Mouse (Mus musculus) lung, adult 2 months (tissue): ENCODE measurements around the gene Rhbdf2. TPM values are rescaled to one million over a fixed set of nuclear protein-coding genes. Genes with fewer than 3 reads are reported as not detected.

Source experiments
- DNase-seq: peaks from one replicate; pipeline ENCODE4 v3.0.0; 2022
- H3K4me1 ChIP-seq: fragments of 200-500 bp; 2 replicates; pipeline ENCODE4 v1.6.1; 2011; ENCODE audit warnings: low read length; ENCODE audit not compliant: control insufficient read depth, insufficient read depth
- H3K4me3 ChIP-seq: fragments of 200-500 bp; replicated peaks from 2 replicates; pipeline ENCODE3; 2011; ENCODE audit warnings: low read depth, mild to moderate bottlenecking, control low read depth, low read length; ENCODE audit errors: extremely low read depth
- CTCF ChIP-seq: fragments of 200-500 bp; IDR thresholded peaks from 2 replicates; pipeline ENCODE4 v1.5.1; 2011; ENCODE audit warnings: mild to moderate bottlenecking, low read length, control low read depth; ENCODE audit not compliant: insufficient read depth
- POLR2A ChIP-seq: fragments of 200-500 bp; IDR thresholded peaks from 2 replicates; pipeline ENCODE4 v1.6.1; 2011; ENCODE audit warnings: low read depth, mild to moderate bottlenecking, control low read depth, low read length, borderline replicate concordance; ENCODE audit errors: extremely low read depth
- WGBS: fragments of 180-500 bp; shearing (Covaris S2); methylation state at CpG from one replicate; pipeline ENCODE4 v1.1.7; 2018; 5-methylcytosine and 5-hydroxymethylcytosine counted together
- polyA plus RNA-seq: library from polyadenylated mRNA; depleted of rRNA; stranded (reverse); fragments of >200 nt; gene quantifications from 2 replicates; pipeline ENCODE4 v1.2.3, GENCODE M21; 2012

The Rhbdf2 gene
- polyA plus RNA-seq, 1 experiment, result 82.2 TPM

DNA sequence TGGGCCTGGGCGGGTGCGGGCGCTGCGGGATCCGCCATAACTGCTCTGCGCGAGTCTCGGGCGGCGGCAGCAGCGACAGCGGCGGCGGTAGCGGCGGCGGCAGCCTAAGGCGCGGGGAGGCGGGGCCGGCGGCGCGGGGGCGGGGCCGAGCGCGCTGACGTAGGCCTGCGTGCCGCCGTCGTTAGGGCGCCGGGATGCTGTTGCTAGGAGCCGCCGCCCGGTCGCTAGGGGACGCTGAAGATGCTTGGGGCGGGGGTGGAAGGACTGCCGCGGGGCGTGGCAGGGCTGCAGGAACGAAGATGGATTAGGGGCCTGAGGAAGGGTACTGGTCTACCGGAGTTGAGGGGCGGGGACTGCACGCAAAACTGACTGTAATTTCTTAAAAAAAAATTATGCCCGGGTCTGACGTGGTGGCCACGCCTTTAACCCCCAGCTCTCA, 45.4 kb downstream of the Rhbdf2 start, which contains the start of gene Ube2o:
TSS of gene Ube2o (minus strand) at position 72 of the 439 bp plus-strand sequence.
- no peaks in the 10 kb centered on the region for H3K4me1 ChIP-seq
- WGBS, result under 1% methylated on average over 46 of the region's 51 CpGs
- peak within 1 kb of the TSS; percentile 79 for H3K4me3 ChIP-seq
- TF ChIP-seq POLR2A, result peak; percentile 14; the same call in 1 of the 2 replicates
- TF ChIP-seq CTCF, result no peak
- peak; percentile 79 for DNase-seq

DNA sequence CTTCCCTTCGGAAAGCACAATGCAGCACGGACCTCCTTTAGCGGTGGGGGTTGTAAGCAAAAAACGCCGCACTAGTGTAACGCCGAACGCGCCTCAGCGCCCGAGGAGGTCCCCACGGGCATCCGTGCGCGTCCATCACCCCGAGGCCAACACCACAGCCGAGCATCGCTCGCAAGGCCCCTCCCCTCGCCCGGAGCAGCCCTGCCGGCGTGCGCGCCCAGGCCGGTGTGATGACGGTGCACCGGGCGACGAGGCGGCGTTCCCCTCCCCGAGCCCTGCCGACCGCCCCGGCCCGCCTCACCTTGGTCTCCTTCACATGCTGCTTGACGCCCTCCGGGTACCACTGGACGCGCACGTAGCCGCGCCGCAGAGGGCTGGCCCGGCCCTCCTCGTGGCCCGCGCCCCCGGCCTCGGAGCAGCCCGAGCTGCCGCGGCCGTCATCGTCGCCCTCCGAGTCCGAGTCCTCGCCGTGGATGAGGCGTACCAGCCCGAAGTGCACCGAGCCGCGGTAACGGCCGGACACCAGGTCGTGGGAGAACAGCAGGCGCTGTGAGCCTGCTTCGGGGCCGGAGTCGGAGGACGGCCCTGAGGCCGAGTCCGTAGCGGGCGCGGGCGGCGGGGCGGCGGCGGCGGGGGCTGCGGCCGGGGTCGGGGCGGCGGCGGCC, 46.0 kb downstream of the Rhbdf2 start:
- WGBS, result 2% methylated on average over 90 of the region's 91 CpGs
- Histone ChIP-seq H3K4me3 (peak overlapping the region; percentile 79), H3K4me1 (no peaks in the 10 kb centered on the region)
- DNase-seq, result peak; percentile 64
- TF ChIP-seq CTCF, result no peak
- TF ChIP-seq POLR2A, result no peak

DNA sequence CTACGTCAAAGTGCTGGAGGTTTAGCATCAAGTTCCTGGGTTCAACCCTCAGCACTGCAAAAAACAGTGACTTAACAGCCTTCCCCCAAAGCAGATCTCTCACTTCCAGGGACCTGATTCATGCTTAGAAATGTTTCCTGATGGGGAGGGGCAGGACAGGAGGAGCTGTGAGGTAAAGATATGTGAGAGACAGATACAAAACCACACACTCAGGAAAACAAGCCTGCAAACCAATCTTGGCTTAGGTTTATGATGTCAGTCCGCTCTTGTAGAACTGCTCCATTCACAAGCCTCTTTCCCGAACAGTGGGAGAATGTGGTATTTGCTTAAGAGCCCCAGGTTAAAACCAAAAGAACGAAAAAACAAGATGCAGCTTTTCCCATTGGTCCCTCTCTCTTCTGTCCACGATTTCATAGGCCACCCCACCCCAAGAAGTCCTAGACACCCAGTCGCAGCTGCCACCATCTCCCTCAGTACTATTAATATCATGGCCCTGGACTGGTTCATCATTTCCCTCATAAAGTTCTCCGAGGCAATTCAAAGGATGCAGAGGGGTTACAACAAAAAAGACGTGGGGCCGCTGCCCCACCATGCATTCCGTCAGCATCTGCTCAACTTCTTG, 46.7 kb downstream of the Rhbdf2 start:
- Histone ChIP-seq H3K4me3 (peak overlapping the region; percentile 79), H3K4me1 (peaks cover 4% of the 10 kb centered on the region; the same call in 1 of the 2 replicates)
- 32% methylated on average over 10 of the region's 10 CpGs for WGBS
- TF ChIP-seq CTCF, result no peak
- DNase-seq, result no peak

DNA sequence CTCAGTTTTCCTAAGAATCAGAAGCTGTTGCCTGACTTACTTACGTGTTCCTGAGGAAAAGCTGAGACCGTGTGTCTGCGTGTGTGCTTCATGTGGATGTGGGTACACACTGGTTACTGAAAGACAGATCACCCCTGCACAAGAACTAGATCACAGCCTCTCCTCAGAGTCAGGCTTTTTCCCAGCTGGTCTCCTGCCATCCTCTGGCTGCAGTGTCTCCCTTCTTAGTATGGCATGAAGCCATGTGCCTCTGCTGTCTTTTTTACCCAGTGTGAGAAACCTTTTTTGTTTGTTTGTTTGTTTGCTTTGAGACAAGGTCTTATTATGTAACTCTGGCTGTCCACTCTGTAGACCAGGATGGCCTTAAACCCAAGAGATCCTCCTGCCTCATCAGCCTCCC, 47.5 kb downstream of the Rhbdf2 start:
- TF ChIP-seq CTCF, result no peak
- TF ChIP-seq POLR2A, result no peak
- no peak for DNase-seq
- no peak overlapping the region for H3K4me3 ChIP-seq
- 89% methylated on average over 3 of the region's 3 CpGs for WGBS
- H3K4me1 ChIP-seq, result peaks cover 4% of the 10 kb centered on the region; the same call in 1 of the 2 replicates

DNA sequence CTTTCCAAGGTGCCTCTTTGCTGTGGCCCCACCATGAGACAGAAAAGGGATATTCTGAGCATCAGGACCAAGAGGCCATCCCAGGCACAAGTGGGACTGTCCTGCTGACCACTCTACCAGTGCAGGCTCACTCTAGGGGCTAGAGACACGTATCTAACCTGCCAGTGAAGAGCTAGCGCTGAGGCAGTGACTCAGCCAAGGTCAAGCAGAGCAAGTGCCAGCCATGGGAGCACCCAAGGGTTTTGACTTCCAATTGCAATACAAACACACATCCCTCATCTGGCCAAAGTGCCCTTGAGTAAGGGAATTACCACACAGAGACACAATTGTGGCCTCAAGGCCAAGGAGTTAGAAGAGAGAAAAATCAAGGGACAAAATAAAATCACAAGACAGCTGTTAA, 51.4 kb downstream of the Rhbdf2 start:
- no peak overlapping the region for H3K4me3 ChIP-seq
- DNase-seq, result no peak
- WGBS, result 81% methylated on average over 2 of the region's 2 CpGs
- TF ChIP-seq POLR2A (no peak), CTCF (no peak)
- peaks cover 4% of the 10 kb centered on the region for H3K4me1 ChIP-seq

DNA sequence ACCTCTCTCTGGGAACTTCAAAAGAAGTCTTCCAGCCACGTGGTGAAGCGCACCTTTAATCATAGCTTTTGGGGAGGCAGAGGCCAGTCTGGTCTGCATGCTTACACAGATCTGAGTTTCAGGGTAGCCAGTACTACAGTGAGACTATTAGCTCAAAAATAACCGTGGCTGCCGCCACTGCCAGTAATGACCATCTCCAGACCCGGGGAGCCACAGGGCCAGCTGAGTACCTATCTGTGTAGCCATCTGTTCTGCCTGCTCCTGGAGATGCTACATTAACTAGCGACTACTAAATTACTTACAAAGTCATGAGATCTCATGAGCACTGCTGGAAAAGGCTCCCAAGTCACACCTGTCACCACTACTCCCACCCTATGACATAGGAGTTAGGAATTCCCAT, 51.8 kb downstream of the Rhbdf2 start:
- Histone ChIP-seq H3K4me1 (peaks cover 4% of the 10 kb centered on the region), H3K4me3 (no peak overlapping the region)
- 80% methylated on average over 6 of the region's 6 CpGs for WGBS
- TF ChIP-seq POLR2A (no peak), CTCF (no peak)
- no peak for DNase-seq

DNA sequence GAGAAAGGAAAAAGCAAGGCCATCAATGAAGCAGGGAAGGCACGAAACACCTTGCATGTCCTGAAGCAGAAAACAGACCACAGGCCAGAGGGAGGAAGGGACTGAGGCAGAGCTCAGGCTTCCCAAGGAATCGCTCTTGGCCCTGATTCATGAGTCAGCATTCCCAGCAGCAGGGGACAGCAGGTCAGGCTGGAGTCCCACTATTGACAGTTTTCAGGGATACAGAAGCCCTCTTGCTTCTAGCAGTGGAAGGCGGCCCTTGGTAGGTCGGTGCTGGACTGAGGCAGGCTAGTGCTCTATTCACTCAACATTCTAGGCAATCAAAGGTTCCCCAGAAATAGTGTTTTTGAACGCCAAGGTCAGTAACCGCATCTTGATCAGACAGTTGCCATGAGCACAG, 52.3 kb downstream of the Rhbdf2 start:
- DNase-seq, result no peak
- 79% methylated on average over 6 of the region's 6 CpGs for WGBS
- TF ChIP-seq CTCF, result no peak

DNA sequence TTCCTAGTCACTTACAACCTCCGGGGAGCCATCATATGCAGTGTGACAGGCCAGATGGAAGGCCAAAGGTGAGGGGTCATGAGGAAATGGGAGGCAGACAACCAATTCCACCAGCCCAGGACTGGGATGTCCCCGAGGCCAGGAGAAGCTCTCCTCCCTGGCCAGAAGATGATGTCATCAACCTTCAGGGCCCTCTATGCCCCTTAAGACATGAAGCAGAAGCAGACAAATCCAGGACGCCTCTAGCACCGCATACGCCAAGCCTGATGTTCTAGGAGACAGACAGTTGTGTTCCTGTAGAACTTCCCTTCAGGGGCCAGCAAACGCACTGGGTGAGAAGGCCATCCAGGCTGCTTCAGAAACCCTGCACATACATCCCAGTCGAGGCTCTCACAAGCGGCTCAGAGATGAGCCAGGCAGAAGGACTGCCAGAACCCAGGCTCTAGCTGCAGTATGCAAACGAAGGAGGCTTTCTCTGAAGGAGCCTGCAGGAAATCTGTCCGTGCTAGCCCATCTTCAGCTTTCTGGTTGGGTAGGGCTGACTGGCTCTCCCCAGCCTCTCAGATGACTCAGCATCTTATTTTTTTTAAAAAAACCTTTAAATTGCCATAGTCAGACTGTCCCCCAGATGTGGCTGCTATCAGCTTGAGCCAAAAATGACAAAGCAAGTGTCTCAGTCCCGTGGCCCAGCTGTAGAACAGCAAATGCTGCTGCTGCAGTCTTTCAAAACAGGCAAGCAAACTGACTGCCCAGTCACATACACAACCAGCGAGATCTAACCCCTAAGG, 53.9 kb downstream of the Rhbdf2 start:
- no peak for DNase-seq
- Histone ChIP-seq H3K4me3 (no peak overlapping the region), H3K4me1 (peaks cover 4% of the 10 kb centered on the region)
- 55% methylated on average over 12 of the region's 12 CpGs for WGBS
- TF ChIP-seq CTCF, result no peak
- TF ChIP-seq POLR2A, result no peak

More for the DNA sequence above, 52.3 kb downstream of the Rhbdf2 start:
- H3K4me3 ChIP-seq, result no peak overlapping the region
- peaks cover 4% of the 10 kb centered on the region for H3K4me1 ChIP-seq

DNA sequence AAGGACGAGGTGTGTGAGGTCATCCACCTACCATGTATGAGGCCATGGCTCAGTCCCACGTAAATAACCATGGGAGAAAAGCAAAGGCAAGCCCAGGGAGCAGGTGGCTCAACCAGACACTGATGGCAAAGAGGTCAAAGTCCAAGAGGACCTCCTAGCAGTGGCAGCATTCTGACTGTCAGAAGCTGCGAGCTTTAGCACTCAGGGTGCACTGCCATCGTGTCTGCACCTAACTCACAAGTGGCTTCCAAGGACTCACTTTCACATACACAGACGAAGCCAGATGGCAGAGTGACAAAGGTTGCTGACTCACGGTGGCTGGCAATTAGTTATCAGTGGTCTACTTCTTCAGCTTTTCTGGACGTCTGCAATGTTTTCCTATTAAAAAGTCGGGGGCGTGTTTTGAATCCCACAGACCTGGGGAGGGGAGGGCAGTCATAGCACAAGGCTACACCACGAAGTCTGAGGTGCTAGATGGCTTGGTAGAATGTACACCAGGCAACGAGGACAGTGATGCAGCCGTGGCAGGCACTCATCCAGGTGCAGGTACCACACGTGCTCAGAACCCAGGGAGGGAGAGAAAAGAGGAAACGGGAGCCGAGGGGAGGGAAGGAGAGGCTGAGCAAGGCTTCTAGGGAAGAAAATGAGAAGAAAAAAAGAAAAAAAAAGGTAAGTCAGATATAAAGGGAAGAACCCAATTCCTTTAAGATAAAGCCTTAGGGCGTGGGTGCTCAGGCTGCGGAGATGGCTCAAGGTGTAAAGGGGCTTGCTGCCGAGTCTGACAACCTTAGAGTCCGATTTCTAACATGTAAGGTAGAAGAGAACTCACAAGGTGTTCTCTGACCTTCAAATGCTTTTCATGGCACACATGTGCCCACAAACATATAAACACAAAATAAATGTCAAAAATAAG, 54.8 kb downstream of the Rhbdf2 start:
- peaks cover 4% of the 10 kb centered on the region for H3K4me1 ChIP-seq
- no peak overlapping the region for H3K4me3 ChIP-seq
- no peak for DNase-seq
- TF ChIP-seq CTCF (no peak), POLR2A (no peak)
- 57% methylated on average over 19 of the region's 19 CpGs for WGBS
